Mouse (Mus musculus) kidney, postnatal 36 days (tissue): ENCODE data around the gene Msantd1.
A peak's percentile ranks its signal among the peaks of the same experiment; 100 is the strongest.

Source experiments
- DNase-seq, 2 experiments: peaks; one replicate each; pipeline ENCODE4 v3.0.0; 2021 to 2022; ENCODE audit warnings: mixed read lengths in 2 of 2

Msantd1 gene

DNA sequence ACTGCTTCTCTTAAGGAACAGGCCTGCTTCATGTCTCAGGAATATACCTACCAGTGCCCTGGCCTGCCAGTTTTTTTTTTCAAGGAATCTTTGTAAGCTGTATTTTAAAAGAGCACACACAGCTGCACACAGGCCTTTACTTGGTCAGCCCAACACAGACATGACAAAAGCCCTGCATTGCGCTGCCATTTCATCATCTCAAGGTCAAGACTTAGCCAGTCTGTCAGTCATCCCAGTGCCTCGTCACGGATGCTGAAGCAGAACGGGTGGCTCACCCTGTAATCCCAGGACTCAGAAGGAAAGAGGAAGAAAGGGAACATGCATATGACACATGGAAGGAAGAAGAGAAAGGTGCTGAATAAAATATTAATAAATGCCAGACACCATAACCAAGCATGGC, 19.8 kb downstream of the Msantd1 start:
- no peak for DNase-seq

GRCm38 (mm10) chr5:34930151-34930975, 22.6 kb downstream of the Msantd1 start:
- DNase-seq, result no peak

DNA sequence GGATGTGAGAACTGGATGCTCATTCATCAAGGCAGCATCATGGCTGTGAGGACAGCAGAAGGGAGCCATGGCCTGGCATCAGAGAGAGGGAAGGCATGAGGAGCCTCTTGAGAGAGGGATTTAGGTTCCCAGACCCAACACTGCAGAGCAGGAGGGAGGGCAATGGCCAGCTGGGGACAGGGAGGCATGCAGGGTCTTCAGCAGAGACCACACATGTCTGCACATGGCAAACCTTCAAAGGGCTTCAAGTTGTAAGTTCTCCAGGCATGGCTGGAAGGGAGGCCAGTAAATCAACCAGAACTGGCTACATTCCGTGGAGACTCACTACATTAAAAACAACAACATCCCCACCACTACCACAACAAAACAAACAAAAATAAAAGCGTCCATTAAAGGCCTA, 23.3 kb downstream of the Msantd1 start:
- no peak for DNase-seq

GRCm38 (mm10) chr5:34931516-34932457, 24.0 kb downstream of the Msantd1 start:
- no peak for DNase-seq

- DNase-seq, result no peak
These were observed 24.6 kb downstream of the Msantd1 start for GRCm38 (mm10) chr5:34932458-34932806.

DNA sequence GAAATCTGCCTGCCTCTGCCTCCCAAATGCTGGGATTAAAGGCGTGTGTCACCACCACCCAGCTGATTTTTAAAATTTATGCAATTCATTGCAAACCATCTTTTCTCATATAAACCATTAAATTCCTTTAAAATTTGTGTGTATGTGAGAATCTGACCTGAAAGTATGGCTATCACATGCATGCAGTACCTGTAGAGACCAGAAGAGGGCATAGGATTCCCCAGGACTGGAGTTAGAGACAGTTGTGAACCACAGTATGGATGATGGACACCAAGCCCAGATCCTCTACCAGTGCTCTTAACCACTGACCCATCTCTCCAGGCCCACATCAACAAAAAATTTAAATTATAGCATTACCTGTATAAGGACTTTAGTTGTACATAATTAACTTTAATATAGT, 25.6 kb downstream of the Msantd1 start:
- peak in 1 of 2 experiments; percentile 26 for DNase-seq

- DNase-seq, result no peak
These were observed 34.1 kb downstream of the Msantd1 start for GRCm38 (mm10) chr5:34941710-34942470.

- DNase-seq, result no peak
These were observed 35.6 kb downstream of the Msantd1 start for GRCm38 (mm10) chr5:34943428-34943827.

- peak; percentile 90 to 95 for DNase-seq
These were observed 41.3 kb downstream of the Msantd1 start, which contains the start of gene Rgs12 for GRCm38 (mm10) chr5:34948861-34949760. TSS of gene Rgs12 (plus strand) at chr5:34949445.

- no peak for DNase-seq
These were observed 42.0 kb downstream of the Msantd1 start for GRCm38 (mm10) chr5:34949769-34950211.

GRCm38 (mm10) chr5:34950486-34951160, 42.8 kb downstream of the Msantd1 start:
- DNase-seq, result no peak

DNA sequence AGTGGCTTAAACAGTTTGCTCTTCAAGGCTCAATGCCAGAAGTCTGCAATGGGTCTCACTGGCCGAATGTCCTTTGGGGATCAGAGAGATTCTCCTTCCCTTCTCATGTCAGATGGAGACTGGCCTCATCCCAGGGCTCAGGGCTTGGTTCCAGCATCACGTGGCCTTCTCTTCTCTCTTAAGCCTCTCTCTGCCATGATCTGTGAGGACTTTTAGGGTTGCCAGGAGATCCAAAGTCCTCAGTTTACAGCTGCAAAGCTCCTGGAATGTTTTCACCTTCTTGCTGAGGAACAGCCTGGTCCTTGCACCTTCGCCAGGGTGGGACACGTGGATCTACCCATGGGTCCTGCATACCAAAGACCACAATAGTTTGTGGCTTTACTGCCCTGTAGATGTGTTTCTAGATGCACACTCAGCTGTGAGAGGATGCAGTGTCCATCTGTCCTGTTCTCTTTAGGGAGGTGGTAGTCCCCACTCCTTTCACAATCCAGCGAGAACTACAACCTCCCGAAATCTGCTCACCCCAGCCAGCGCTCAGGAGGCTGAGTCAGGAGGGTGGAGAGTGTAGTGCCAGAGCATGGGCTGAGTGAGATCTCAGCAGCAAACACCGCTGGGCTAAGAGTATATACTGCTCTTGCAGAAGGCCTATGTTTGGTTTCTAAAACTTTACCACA, 43.5 kb downstream of the Msantd1 start:
- DNase-seq, result peak; percentile 35 to 68

- DNase-seq, result no peak
These were observed 46.7 kb downstream of the Msantd1 start for GRCm38 (mm10) chr5:34954508-34954907.

GRCm38 (mm10) chr5:34955630-34956029, 47.8 kb downstream of the Msantd1 start:
- DNase-seq, result peak; percentile 35 to 56

- no peak for DNase-seq
These were observed 48.3 kb downstream of the Msantd1 start for GRCm38 (mm10) chr5:34956151-34956550.

GRCm38 (mm10) chr5:34957015-34957414, 49.2 kb downstream of the Msantd1 start:
- peak in 1 of 2 experiments; percentile 30 for DNase-seq

- DNase-seq, result no peak
These were observed 52.2 kb downstream of the Msantd1 start for GRCm38 (mm10) chr5:34960021-34960420.

DNA sequence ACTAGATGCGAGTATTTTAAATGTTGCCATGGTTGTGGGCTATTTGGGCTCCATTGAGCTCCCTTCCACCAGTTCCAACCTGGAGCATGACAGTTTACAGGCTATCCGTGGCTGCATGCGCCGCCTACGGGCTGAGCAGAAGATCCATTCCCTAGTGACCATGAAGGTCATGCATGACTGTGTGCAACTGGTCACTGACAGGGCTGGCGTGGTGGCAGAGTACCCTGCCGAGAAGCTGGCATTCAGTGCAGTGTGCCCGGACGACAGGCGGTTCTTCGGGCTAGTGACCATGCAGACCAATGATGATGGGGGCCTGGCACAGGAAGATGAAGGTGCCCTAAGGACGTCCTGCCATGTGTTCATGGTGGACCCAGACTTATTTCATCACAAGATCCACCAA, 57.7 kb downstream of the Msantd1 start:
- DNase-seq, result no peak

- peak; percentile 58 to 63 for DNase-seq
These were observed 60.6 kb downstream of the Msantd1 start for GRCm38 (mm10) chr5:34968386-34968785.

DNA sequence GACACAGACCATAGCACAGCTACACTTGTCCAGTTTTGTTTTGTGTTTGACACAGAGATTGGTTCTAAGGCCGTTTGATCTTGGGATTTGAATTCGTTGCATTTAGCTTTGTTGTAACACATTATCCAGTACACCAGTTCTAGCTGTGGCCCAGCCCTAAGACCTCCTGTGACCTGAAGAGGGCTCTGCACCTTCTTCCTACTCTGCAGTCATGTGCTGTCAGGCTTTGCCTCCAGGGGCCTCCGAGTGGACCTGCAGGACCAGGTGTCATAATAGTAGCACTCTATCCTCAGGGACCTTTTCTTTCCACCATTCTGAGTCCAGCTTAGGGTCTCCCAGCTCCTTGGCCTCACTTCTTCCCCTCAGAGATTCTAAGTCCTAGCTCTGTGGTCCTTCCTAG, 64.7 kb downstream of the Msantd1 start:
- no peak for DNase-seq
